Mouse (Mus musculus) erythroid progenitor cell, adult 5-6 weeks (primary cell): ENCODE results near the gene Gapdh. TPM values are rescaled to one million over a fixed set of nuclear protein-coding genes. Genes with fewer than 3 reads are reported as not detected.
"Not testable (repeated sequence)": the region's sequence is repeated elsewhere in the genome, so short reads cannot be mapped to it uniquely, and the experiment has no call there.

Experiments used
- ATAC-seq: replicated peaks from 2 replicates; pipeline ENCODE4 v1.8.0; 2016; ENCODE audit warnings: moderate number of reproducible peaks, mild to moderate bottlenecking, moderate TSS enrichment, inconsistent platforms; ENCODE audit not compliant: poor library complexity, low FRiP score, severe bottlenecking
- total RNA-seq, 2 experiments: library from RNA; stranded (forward) in 1 of 2; stranded (reverse) in 1 of 2; fragments of 150-400 nt in 1 of 2; fragments of 186-747, 209-891 nt in 1 of 2; gene quantifications; 2 replicates each; pipeline versions ENCODE4 v1.2.3 to v1.2.4; 2015 to 2017; ENCODE audit warnings: low replicate concordance in 2 of 2

The Gapdh gene
- total RNA-seq, 2 experiments from 2014 or later, result 228 to 683 TPM

DNA sequence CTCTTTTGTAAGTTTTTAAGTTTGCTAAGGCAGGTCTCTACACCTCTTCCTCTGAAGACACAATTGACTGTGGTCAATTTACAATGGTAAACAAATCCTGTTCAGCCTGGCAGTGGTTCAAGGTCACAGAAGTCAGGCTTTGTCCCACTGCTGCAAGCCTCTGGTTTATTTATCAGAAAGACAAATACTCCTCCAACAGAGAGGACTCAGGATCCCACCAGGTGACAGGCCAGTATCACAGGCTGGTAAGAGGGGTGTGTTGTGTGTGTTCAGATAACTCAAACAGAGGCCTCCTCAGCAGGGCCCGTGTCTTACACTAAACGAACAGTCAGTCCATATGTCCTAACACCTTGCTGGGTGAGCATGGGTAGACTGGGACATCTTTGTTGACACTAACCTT lies 6.2 kb upstream of the Gapdh start:
- no peak for ATAC-seq

DNA sequence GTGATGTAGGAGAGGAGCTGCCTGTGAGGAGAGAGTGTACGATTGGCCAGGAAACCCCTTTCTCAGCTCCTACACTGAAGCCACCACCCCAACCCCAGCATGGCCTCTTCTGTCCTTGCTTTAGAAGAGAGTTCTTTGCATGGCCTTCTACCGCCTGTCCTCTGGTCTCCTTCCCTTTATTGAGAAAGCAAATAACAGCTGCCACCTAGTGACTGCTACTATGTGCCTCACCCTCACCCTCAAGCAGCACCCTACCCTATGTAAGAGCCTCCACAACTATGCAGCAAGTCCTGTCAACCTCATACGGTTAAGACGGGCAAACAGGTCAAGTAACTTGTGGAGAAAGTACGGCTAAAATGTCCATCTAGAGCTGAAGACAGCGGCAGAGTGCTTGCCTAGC lies 3.9 kb upstream of the Gapdh start:
- no peak for ATAC-seq

DNA sequence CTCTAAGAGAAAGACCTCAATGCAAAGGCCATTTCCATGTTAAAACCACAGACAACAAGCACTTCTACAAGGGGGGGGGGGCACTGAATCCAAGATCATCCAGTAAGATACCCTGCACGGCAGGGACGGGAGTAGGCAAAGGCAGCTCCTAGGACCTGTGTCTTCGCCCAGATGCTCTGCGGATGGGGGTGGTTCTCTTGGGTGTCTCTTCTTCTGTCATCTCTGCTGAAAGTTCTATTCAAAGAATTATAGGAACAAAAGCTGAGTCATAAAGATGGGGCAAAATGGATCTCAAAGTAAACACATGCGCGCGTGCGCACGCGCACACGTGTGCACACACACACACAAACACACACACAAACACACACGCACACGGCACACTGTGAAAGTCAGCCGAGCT lies 1.8 kb upstream of the Gapdh start:
- no peak for ATAC-seq

DNA sequence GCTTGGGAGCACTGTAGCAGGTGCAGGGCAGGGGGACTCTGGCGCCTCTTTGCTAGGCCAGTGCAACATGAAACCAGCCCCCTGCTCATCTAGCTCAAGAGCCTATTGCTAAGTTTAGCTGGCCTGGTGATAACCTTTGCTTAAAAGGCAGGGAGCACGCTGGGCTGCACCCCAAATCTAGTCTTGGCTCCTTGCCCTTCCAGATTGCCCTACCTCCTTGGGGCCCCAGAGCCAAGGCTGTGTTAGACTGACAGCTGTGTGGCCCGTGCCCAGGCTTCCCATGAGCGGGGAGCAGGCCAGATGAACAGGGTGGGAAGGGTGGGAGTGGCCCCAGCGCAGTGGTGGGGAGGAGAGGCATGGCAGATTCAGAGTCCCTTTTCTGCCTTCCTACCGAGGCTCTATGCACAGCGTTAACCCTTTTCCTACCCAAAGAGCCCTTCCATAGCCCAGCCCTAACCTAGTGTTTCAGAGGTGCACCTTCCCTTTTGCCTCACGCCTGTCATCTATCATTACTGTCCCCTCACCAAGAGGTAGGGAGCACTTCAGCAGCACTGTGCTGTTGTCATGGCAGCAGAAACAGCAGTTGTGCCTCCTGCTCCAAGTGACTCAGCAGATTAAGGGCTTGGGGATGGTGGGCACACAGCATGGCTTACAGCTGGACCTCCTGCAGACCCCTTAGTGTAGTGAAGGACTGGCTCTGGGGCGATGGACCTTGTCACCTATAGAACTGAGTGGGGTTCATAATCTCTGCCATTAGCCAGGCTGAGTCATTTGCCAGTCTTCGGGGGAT lies 789 bp upstream of the Gapdh start:
- ATAC-seq, result no peak

DNA sequence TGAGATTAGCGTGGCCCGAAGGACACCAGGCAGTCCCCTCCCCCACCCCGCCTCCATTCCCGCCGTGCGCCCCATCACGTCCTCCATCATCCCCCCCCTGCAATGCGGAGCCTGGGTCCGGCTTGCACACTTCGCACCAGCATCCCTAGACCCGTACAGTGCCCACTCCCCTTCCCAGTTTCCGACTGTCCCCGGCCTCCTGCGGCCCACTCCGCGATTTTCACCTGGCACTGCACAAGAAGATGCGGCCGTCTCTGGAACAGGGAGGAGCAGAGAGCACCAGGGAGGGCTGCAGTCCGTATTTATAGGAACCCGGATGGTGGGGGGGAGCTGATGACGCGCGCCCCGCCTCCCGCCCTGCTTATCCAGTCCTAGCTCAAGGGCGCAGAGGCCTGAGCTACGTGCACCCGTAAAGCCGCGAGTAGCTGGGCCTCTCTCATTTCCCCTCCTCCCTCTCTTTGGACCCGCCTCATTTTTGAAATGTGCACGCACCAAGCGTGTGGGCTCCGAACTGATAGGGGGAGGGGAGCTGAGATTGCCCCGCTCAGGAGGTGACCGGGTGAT lies 857 bp downstream of the Gapdh start:
- peak; percentile 78 for ATAC-seq

DNA sequence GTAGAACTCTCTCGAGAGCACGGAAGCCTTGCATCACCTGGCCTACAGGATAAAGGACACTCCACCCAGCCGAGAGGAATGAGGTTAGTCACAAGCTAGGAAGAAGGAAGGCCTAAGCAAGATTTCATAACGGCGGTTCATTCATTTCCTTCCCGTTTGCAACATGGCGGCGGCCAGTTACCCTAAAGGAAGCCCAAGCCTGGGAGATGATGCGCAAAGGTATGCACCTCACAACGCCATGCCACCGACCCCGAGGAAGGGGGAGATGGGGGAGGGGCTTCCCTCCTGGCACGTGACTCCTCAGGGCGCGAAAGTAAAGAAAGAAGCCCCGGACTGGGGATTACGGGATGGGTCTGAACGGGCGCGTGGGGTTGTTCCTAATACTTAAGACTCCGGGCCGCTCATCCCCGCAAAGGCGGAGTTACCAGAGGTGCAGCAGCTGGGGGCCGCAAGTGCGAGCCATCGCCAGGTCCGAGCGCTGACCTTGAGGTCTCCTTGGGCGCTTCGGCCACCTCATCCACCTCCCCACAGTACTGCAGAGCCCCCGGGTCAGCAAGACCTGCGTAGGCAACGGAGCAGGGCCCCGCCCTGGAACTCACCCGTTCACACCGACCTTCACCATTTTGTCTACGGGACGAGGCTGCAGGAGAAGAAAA lies 1.5 kb downstream of the Gapdh start:
- ATAC-seq, result peak; percentile 39

DNA sequence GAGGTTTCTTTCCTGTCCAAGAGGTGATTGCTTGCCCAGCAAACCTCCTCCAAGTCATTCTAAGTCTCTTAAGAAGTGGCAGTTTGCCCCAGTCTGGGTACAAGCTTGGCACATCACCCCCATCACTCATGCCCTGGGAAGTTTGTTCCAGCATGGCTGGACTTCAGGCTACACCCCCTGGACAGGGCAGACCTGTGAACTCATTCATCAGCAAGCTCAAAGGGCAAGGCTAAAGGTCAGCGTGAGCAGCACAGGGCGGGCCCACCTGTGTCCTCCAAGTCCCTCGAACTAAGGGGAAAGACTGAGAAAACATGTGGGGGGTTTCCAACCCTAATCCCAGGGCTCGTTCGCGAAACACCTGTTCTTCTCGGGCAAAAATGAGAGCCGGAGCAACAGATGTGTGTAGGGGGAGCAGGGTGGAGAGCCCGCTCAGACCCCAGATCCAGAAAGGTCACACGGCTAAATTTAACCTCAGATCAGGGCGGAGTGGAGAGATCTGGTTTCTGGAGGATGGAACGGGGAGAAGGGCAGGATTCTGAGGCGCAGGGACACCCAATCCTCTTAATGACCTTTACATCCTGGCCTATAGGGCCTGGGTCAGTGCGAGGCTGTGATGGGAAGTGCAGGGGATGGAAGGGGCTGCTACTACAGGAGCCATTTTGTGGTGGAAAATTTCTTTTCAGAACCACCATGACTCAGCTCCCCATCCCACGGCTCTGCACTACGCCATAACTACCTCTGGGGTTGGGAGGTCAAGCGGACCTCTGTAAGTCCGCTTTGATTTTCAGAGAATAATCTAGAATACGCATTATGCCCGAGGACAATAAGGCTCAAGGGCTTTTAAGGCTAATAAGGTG lies 2.2 kb downstream of the Gapdh start:
- 0 out of 2 replicates have a peak, but pooled peaks have one; percentile 4 for ATAC-seq

DNA sequence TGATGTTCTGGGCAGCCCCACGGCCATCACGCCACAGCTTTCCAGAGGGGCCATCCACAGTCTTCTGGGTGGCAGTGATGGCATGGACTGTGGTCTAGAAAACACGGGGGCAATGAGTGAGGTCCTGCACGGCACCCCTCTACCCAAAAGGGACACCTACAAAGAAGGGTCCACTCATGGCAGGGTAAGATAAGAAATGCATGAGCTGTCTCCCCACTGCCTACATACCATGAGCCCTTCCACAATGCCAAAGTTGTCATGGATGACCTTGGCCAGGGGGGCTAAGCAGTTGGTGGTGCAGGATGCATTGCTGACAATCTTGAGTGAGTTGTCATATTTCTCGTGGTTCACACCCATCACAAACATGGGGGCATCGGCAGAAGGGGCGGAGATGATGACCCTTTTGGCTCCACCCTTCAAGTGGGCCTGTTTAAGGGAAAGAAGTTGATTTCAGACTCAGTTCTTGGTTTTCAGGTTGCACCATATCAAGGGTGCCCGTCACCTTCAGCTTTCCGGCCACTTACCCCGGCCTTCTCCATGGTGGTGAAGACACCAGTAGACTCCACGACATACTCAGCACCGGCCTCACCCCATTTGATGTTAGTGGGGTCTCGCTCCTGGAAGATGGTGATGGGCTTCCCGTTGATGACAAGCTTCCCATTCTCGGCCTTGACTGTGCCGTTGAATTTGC lies 3.5 kb downstream of the Gapdh start:
- ATAC-seq, result not testable (repeated sequence)

DNA sequence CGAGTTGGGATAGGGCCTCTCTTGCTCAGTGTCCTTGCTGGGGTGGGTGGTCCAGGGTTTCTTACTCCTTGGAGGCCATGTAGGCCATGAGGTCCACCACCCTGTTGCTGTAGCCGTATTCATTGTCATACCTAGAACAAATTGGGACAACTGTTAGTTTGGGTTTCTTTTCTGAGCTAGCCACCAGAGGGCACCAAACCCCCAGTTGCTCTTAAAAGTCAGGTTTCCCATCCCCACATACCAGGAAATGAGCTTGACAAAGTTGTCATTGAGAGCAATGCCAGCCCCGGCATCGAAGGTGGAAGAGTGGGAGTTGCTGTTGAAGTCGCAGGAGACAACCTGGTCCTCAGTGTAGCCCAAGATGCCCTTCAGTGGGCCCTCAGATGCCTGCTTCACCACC lies 4.3 kb downstream of the Gapdh start:
- ATAC-seq, result not testable (repeated sequence)

DNA sequence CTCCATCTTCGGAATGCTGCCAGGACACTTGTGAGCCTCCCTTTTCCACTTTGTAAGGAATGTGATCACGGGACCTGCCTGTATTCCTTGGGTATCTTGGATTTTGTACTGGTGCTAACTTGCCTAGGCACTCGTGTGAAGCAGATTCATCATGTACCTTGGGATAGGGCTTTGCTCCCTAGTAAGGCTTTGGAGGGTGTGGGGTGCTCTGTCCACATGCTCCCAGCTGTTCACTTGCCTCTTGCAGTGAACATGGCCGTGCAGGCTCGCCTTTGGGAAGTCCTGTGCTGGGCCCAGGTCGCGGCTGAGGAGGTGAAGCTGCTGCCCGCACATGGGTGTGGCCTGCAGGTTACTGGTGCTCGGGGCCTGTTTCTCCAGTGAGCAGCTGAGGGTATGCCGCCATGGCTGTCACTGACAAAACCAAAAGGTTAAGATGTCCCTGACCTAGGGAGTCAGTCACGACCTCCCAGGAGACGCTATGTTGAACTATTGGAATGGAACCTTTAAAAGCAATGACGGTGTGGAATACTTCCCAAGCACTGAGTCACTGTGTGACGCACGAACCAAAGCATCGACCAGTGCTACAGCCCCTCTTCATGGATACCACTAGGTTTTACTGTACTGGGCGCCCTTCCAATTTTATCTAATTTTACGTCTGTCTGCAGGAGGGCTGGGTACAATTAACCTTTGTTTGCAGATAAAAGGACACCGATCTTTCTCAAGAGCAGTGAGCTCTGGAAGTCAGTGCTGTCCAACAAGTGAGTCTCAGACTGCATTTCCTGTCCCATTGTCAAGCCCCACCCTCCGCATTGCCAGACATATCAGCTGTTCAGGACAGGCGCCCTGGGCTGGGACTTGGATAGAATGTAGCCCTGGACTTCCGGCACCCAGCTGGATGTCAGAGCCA lies 5.2 kb downstream of the Gapdh start:
- no peak for ATAC-seq

DNA sequence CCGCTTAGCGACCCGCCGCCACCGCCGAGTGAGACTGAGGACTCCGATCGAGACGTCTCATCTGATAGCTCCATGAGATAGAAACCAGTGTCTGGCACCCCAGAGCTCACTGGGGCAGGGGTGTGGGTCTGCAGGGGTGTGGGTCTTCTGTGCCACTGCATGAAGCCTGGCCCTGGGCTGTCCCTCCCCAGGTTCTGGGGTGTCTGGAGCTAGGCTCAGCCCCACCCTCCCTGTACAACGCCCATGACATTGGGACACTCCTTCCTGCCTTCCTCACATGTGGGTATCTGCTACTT lies 5.8 kb downstream of the Gapdh start:
- ATAC-seq, result no peak

DNA sequence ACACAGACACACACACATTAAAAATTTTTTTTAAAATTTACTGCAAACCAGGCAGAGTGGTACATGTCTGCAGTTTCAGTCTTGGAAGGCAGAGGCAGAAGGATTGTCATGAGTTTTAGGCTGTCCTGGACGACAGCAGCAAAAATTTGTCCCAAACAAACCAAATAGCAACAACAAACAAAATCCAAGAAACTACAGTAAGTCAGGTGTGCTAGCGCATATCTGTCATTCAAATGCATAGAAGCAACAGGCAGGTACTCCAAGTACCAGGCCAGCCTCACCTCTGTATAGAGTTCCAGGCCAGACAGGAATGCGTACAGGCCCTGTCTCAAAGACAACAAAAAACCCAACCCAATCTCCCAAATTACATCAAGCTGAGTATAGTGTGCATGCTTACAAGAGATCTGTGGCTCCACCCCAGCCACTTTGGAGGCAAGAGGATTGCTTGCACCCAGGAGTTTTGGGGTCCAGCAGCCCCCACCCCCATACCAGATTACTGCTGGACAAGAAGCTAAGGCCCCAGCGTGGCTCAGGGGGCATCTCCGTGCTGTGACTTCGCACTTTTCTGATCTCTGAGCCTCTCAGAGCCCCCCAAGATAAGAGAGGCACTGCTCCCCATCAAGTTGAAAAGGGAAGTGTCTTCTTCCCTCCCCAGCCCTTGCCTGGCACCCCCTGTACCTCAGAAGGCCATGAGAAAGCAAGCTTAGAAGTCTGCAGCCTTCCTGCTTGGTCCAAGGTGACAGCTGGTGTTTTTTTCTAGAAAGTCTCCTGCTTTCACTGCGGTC lies 6.3 kb downstream of the Gapdh start:
- ATAC-seq, result no peak

DNA sequence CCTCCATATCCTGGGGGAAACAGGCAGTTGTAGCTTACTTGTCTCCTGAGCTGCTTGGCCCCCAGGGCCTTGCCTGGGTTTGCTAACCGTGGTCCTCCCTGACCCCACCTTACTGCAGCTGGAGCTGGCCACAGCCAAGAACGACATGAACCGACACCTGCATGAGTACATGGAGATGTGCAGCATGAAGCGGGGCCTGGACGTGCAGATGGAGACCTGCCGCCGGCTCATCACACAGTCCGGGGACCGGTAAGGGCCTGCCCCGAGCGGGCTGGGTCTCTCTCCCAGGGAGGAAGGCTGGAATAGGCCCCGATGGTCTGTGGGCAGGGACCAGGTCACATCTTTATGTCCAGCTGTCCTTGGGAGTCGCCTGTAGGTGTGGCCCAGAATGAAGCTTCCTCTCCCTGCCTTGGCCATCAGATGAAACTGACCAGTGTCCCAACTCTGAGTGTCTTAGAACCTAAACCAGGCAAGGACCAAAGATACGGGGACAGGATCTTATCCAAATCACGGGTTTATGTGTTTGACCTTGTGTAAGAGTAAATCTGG lies 7.2 kb downstream of the Gapdh start:
- ATAC-seq, result no peak

DNA sequence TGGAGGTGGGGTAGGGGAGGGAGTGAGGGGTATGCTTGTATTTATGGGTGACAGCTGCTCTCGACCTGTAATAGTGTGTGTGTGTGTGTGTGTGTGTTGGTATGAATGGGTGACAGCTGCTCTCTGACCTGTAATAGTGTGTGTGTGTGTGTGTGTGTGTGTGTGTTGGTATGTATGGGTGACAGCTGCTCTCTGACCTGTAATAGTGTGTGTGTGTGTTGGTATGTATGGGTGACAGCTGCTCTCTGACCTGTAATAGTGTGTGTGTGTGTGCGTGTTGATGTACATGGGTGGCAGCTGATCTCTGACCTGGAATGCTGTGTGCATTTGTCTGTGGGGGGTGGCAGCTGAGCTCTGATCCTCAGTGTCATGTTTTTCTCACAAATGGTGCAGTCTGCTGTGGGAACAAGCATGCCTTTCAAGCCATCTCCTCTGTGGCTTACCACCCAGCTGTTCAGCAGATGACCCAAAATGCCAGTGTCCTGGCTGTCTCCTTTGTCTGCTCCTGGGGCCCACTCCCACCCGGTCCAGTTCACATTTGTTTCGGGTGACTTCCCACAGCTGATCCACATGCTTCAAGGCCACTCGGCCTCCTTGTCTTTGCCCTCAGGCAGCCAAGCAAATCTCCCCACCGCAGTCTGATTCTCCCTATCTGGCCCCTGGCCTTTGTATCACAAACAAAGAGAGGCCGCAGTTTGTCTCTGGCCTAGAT lies 9.2 kb downstream of the Gapdh start:
- ATAC-seq, result no peak

DNA sequence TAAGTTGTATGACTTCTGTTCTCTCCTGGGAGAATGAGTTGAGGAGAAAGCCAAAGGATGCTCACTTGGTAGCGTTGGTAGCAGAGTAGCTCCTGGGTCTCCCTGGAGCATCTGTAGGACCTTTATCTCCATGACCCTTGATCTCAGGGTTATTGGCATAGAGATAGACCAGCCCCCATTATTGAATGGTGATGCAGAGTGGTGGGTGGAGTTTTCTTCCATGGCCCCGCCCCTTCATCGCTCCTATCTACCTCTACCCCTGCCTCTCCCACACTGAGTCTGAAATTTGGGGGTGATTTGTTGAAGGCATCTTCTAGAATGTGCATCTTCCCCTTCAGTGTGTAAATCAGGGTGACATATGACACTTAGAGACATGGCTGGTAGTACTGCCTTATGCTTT lies 9.8 kb downstream of the Gapdh start:
- no peak for ATAC-seq

DNA sequence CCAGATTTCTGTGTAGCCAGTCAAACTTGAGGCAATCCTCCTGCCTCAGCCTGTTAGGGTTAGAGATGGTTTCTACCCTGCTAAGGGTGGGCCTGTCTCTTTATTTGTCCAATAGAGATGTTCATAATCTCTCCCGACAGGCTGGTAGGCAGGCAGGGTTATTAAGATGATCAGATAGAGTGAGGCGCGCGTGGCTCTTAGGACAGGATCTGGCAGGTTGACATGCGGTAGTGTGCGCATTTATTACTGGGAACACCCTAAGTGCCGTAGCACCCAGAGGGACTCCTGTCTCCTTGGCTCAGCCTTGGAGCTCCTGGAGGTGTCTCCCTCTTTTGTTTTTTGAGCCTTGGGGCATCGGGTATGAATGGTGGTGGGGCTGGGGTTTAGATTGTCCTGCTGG lies 11.0 kb downstream of the Gapdh start:
- no peak for ATAC-seq

DNA sequence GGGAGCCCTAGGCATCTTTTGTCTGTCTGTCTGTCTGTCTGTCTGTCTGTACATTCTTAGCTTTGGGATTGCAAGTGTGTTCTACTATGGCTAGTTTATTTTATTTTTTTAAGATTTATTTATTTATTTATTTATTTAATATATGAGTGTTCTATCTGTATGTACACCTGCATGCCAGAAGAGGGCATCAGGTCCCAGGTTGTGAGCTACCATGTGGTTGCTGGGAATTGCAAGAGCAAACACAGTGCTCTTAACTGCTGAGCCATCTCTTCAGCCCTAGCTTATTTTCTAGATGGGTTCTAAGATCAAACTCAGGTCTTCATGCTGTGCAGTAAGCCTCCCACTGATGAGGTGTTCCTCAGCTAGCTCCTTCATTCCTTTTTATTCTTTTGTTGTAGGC lies 11.7 kb downstream of the Gapdh start:
- ATAC-seq, result no peak
